Mouse (Mus musculus) brain, embryonic 14.5 days (tissue): Measurements from ENCODE around the gene Rpl23a.

Experiments used
- CTCF ChIP-seq: fragments of 200-500 bp; IDR thresholded peaks from 2 replicates; pipeline ENCODE4 v1.5.1; 2012; ENCODE audit warnings: inconsistent platforms, mild to moderate bottlenecking, moderate library complexity, borderline replicate concordance; ENCODE audit not compliant: insufficient read depth, insufficient read length; ENCODE audit errors: extremely low read depth
- POLR2A ChIP-seq: fragments of 200-500 bp; IDR thresholded peaks from 2 replicates; pipeline ENCODE4 v1.6.1; 2012; ENCODE audit warnings: mild to moderate bottlenecking, inconsistent platforms, borderline replicate concordance; ENCODE audit not compliant: poor library complexity, insufficient read depth, insufficient read length, severe bottlenecking; ENCODE audit errors: extremely low read depth

DNA sequence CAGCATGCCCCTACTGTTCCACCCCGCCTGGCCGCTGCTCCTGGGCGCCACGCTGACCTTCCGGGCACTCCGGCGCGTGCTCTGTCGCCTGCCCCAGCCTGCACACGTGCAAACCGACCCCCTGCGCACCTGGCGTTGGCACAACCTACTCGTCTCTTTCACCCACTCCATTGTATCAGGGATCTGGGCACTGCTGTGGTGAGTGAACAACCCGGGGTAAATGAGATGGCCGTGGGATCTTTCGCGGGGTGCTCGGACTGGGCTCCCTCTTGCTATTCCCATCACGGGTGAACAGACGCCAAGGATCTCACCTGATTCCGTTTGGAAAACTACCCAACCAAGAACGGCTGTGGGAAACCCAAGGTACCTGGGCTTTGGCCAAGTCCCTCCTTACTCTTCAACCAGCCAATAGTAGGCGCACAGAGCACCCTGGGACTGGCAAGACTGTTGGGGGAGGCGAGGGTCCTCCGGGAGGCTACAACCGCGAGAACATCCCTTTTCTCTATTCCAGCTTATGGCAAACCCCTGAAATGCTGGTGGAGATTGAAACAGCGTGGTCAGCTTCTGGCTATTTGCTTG is 4.4 kb downstream of the Rpl23a start:
- no peak for TF ChIP-seq CTCF
- TF ChIP-seq POLR2A = no peak
